Mouse (Mus musculus): Measurements from ENCODE around the gene Nsmce1.

Gene Nsmce1

DNA sequence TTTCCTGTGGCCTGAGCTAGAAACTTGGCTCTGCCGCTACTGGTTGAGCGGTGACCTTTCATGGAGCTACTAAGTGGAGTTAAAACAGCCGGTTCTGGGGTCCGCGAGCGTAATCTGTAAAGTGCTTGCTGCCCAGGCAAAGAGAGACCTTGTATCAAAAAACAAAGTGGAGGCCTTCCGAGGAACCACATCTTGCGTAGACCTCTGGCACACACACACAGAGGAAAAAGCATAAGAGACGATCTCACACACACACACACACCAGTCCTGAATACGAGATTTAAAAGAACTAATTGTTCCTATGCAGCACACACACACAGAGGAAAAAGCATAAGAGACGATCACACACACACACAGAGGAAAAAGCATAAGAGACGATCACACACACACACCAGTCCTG lies 364 bp upstream of the Nsmce1 start:
- no peak for DNase-seq (ENCODE audit: low spot score in 2 of 2)

- DNase-seq (ENCODE audit: low spot score in 2 of 2) = peak in 1 of 2 experiments; percentile 45
Observed at GRCm38 (mm10) chr7:125489636-125490035, 1.8 kb downstream of the Nsmce1 start.

DNA sequence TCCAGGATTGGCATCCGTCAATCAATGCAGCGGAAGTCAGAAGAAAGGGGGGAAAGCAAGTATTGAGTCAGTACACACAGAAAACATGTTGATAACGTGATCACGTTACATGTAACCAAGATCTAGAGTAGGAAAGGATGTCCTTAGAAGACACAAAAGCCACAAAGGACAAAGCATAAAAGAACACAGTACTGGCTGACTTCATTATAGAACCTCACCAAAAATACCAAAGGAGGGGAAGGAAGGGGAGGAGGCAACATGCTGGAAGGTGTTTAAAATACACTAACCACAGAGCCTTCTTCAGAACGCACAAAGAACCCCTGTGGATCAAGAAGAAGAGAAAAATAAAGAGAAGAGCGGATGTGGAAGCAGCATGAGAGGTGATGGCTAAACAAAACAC lies 2.7 kb downstream of the Nsmce1 start:
- peak; percentile 45 to 58 for DNase-seq (ENCODE audit: low spot score in 2 of 2)

- DNase-seq (ENCODE audit: low spot score in 2 of 2) = no peak
Observed at GRCm38 (mm10) chr7:125487126-125487525, 4.3 kb downstream of the Nsmce1 start.

DNA sequence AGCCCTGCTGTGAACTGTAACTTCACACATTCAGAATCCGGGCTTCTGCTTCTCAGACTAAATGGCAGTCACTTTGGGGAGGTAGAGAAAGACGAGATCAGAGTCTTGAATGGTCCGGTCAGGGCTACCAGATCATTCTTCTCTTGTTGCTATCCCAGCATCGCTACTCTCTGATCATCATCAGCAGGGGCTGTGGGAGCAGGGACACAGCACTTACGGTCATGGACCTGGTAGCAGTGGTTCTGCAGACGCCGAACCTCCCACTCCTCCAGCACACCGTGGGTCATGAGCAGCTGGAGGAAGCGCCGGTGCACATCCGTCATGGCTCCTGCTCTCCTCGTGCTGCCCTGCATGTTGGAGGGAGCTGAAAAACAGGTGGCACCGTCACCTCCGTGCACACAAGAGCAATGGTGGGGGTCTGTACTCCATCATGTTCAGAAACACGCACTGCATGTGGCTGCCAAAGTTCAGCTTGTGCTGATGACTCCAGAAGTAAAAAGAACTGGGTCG lies 5.2 kb downstream of the Nsmce1 start:
- no peak for DNase-seq (ENCODE audit: low spot score in 2 of 2)

DNA sequence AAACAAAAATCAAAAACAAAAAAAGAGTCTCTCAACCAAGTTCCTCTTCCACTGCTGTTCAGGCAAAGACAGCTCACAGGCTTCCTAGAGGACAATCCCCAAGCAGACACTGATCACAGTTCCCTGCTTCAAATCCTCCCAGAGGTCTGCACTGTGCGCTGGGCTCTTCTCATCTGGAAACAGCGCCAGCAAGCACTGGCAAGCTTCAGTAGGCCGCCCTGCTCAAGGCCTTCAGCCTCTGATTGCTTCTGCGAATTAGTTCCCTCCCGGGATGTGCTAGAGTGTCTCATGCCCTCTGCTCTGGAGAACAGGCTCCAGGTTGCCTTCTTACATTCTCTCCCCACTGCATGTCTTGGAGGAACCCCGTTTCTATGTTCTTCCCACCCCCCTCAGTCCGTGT lies 6.6 kb downstream of the Nsmce1 start:
- no peak for DNase-seq (ENCODE audit: low spot score in 2 of 2)

- DNase-seq (ENCODE audit: low spot score in 2 of 2) = no peak
Observed at GRCm38 (mm10) chr7:125482886-125483285, 8.5 kb downstream of the Nsmce1 start.

DNA sequence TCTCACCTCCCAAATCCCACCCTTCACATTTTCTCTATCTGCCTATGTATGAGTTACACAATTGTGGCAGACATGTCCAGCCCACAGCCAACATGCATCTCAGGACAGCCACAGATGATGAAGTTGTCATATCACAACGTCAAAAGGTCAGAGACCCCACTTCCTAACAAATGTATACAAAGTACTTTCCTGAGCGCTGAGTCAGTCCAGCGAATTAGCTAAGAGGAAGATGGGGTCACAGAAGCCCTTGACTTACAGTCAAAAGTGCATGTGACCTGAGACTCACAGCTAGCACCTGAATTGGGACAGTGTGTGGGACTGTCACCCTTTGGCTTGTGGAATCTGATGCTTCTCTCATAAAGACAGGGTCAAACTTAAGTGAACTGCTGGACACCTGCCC lies 9.1 kb downstream of the Nsmce1 start:
- no peak for DNase-seq (ENCODE audit: low spot score in 2 of 2)

- DNase-seq (ENCODE audit: low spot score in 2 of 2) = no peak
Observed at GRCm38 (mm10) chr7:125480518-125480917, 10.9 kb downstream of the Nsmce1 start.

DNA sequence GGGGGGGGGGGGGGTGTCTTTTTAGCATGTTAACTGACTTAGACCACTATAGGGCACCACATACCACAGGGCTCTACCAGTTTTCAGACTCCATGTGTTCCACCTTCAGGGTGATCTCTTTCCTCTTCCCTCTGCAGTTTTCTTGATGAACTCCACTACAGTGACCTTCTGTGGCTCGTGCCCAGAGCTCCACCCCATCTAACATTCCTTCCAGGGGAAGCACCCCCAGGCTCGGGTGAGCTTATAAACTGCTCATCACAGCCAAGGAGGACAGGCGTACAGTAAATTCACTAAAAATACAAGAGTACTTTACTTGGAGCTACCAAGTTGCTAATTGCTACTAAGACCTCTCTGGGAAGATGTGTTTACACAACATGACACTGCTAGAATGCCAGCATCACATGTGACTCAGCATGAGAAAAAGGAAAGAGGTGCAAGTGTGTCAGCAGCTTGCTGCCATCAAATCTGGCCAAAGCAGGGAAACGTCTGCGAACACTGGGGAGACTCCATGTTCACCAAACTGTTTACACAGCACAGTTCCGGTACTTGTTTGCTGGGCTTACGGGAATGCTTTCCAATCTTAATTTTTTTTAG lies 12.9 kb downstream of the Nsmce1 start:
- no peak for DNase-seq (ENCODE audit: low spot score in 2 of 2)

GRCm38 (mm10) chr7:125475601-125476251 lies 15.7 kb downstream of the Nsmce1 start:
- no peak for DNase-seq (ENCODE audit: low spot score in 2 of 2)

DNA sequence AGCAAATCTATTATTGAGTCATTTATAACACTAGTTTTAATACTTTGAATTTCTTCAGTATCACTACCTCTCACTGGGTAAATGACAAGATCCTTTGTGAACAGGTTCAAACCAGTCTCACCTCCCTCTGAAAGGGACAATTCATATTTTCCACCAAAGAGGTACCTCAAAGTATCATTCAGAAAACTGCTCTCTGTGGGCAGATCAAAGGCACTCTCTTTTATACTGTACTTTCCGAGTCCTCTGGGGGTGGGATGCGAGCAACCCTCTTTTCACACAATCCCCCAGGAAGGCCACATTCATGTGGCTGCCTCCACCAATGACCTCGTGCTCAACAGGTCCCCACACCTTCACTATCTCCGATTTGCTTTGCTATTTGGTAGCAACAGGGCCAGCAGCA lies 16.9 kb downstream of the Nsmce1 start:
- DNase-seq (ENCODE audit: low spot score in 2 of 2) = no peak

- peak; percentile 69 to 79 for DNase-seq (ENCODE audit: low spot score in 2 of 2)
Observed at GRCm38 (mm10) chr7:125471991-125472741, 19.2 kb downstream of the Nsmce1 start.

GRCm38 (mm10) chr7:125470901-125471300 lies 20.5 kb downstream of the Nsmce1 start:
- DNase-seq (ENCODE audit: low spot score in 2 of 2) = no peak

GRCm38 (mm10) chr7:125469937-125470336 lies 21.5 kb downstream of the Nsmce1 start:
- peak; percentile 57 to 78 for DNase-seq (ENCODE audit: low spot score in 2 of 2)

- no peak for DNase-seq (ENCODE audit: low spot score in 2 of 2)
Observed at GRCm38 (mm10) chr7:125462200-125462599, 29.2 kb downstream of the Nsmce1 start.

- DNase-seq (ENCODE audit: low spot score in 2 of 2) = no peak
Observed at GRCm38 (mm10) chr7:125453671-125454070, 37.7 kb downstream of the Nsmce1 start.

DNA sequence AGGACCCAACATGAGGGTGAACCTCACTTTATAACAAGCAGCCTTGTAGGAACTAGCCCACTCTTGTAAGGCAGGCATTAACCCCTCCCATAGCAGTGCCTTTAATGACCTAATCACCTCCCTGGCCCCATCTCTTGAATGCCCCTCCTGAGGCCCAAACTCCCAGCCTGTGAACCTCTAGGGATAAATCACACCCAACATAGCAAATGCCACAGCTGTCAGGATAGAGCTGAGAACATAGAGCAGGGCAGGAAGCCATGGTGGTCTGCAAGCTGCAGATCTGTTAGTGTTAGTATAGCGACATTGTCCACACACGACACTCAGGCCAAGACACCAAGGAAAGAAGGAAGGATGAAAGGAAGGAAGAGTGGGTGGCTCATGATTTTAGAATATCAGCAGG lies 40.3 kb downstream of the Nsmce1 start:
- no peak for DNase-seq (ENCODE audit: low spot score in 2 of 2)

DNA sequence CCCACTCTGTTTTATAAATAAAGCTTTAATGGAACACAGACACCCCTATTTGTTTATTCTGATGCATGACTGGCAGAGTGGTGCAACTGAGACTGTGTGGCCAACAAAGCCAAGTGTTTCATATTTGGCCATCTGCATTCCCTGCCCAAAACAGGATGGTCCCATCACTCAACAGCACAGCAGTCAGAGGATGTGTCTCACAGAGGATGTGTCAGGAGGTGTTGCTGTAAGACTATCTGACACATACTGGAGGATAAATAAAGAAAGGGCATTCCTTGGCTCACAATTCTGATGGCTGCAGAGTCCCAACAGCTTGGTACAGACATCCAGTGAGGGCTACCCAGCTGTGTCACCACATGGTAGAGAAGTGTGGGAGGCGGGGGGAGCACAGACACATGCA lies 40.7 kb downstream of the Nsmce1 start:
- DNase-seq (ENCODE audit: low spot score in 2 of 2) = no peak

GRCm38 (mm10) chr7:125444464-125445401 lies 46.7 kb downstream of the Nsmce1 start, which contains the start of gene Kdm8:
Gene Kdm8 (plus strand): TSS chr7:125444676.
- DNase-seq (ENCODE audit: low spot score in 2 of 2) = peak; percentile 89 to 92

- no peak for DNase-seq (ENCODE audit: low spot score in 2 of 2)
Observed at GRCm38 (mm10) chr7:125444076-125444463, 47.3 kb downstream of the Nsmce1 start.

- no peak for DNase-seq (ENCODE audit: low spot score in 2 of 2)
Observed at GRCm38 (mm10) chr7:125442323-125442722, 49.1 kb downstream of the Nsmce1 start.

All from natural killer cell, adult 2 months (primary cell).